Mouse (Mus musculus) liver, embryonic 12.5 days (tissue): Measurements from ENCODE around the gene Spata5. TPM values are rescaled to one million over a fixed set of nuclear protein-coding genes. Genes with fewer than 3 reads are reported as not detected.

Experiments
- ATAC-seq: fragments of 200-750 bp; cut with Nextera tagmentation; 2 replicates; pipeline ENCODE4 v1.8.0; 2017; ENCODE audit warnings: moderate number of reproducible peaks, mild to moderate bottlenecking, moderate library complexity
- H3K27ac ChIP-seq: fragments of 300-500 bp; sonication (generic); 2 replicates; pipeline ENCODE4 v1.5.1; 2016; ENCODE audit warnings: mild to moderate bottlenecking
- H3K27me3 ChIP-seq: fragments of 300-500 bp; sonication (generic); replicated peaks from 2 replicates; pipeline ENCODE4 v1.6.1; 2016; ENCODE audit warnings: mild to moderate bottlenecking, moderate library complexity
- H3K36me3 ChIP-seq: fragments of 300-500 bp; sonication (generic); 2 replicates; pipeline ENCODE4 v1.6.1; 2016; ENCODE audit warnings: mild to moderate bottlenecking, moderate library complexity
- H3K4me1 ChIP-seq: fragments of 300-500 bp; sonication (generic); 2 replicates; pipeline ENCODE4 v1.6.1; 2016
- H3K4me2 ChIP-seq: fragments of 300-500 bp; sonication (generic); 2 replicates; pipeline ENCODE4 v1.6.1; 2016; ENCODE audit warnings: mild to moderate bottlenecking, moderate library complexity
- H3K4me3 ChIP-seq: fragments of 300-500 bp; sonication (generic); 2 replicates; pipeline ENCODE4 v1.5.1; 2016; ENCODE audit warnings: mild to moderate bottlenecking, moderate library complexity
- H3K9ac ChIP-seq: fragments of 300-500 bp; sonication (generic); 2 replicates; pipeline ENCODE4 v1.6.1; 2016; ENCODE audit warnings: mild to moderate bottlenecking, moderate library complexity
- H3K9me3 ChIP-seq: fragments of 300-500 bp; sonication (generic); replicated peaks from 2 replicates; pipeline ENCODE4 v1.6.1; 2016; ENCODE audit warnings: mild to moderate bottlenecking, moderate library complexity
- WGBS: fragments of 180-500 bp; shearing (Covaris S2); methylation state at CpG from one replicate; pipeline ENCODE4 v1.1.7; 2016; ENCODE audit not compliant: insufficient replicate concordance; 5-methylcytosine and 5-hydroxymethylcytosine counted together
- polyA plus RNA-seq: library from polyadenylated mRNA; unstranded; fragments of >200 nt; fragmentation: Nextera tagmentation; extraction: Ambion mirVana; gene quantifications from 2 replicates; pipeline ENCODE4 v1.2.1, GENCODE M21; 2016

Spata5 gene
- polyA plus RNA-seq, 1 experiment from 2014 or later = 38.8 TPM

- Histone ChIP-seq H3K27me3 (no peaks in the 10 kb centered on the region), H3K9me3 (no peaks in the 10 kb centered on the region), H3K4me2 (peak overlapping the region; percentile 18), H3K4me3 (no peak overlapping the region), H3K4me1 (peaks cover 91% of the 10 kb centered on the region), H3K9ac (peak overlapping the region; percentile 69), H3K27ac (peak overlapping the region; percentile 97), H3K36me3 (no peaks in the 10 kb centered on the region; the same call in 1 of the 2 replicates)
- WGBS = 15% methylated on average over 4 of the region's 4 CpGs
- ATAC-seq = peak; percentile 78
These were observed 138.2 kb downstream of the Spata5 start for GRCm38 (mm10) chr3:37557741-37558479.

GRCm38 (mm10) chr3:37559339-37559738, 139.6 kb downstream of the Spata5 start:
- peaks cover 91% of the 10 kb centered on the region for H3K4me1 ChIP-seq
- WGBS = 15% methylated on average over 2 of the region's 2 CpGs
- H3K36me3 ChIP-seq = no peaks in the 10 kb centered on the region; the same call in 1 of the 2 replicates
- no peaks in the 10 kb centered on the region for H3K9me3 ChIP-seq
- peak; percentile 90 for ATAC-seq
- H3K9ac ChIP-seq = peak overlapping the region; percentile 64
- no peak overlapping the region for H3K4me3 ChIP-seq
- H3K27me3 ChIP-seq = no peaks in the 10 kb centered on the region
- H3K4me2 ChIP-seq = peak overlapping the region; percentile 54
- peak overlapping the region; percentile 97 for H3K27ac ChIP-seq

GRCm38 (mm10) chr3:37561466-37561865, 141.8 kb downstream of the Spata5 start:
- Histone ChIP-seq H3K36me3 (no peaks in the 10 kb centered on the region; the same call in 1 of the 2 replicates), H3K27me3 (no peaks in the 10 kb centered on the region), H3K9ac (peak overlapping the region; percentile 40), H3K9me3 (no peaks in the 10 kb centered on the region), H3K4me3 (no peak overlapping the region), H3K4me2 (no peak overlapping the region), H3K4me1 (peaks cover 87% of the 10 kb centered on the region), H3K27ac (peak overlapping the region; percentile 72)
- ATAC-seq = no peak
- 81% methylated on average over 3 of the region's 3 CpGs for WGBS

GRCm38 (mm10) chr3:37566097-37566496, 146.4 kb downstream of the Spata5 start:
- H3K27ac ChIP-seq = peak overlapping the region; percentile 69
- H3K27me3 ChIP-seq = no peaks in the 10 kb centered on the region
- peak overlapping the region; percentile 37; the same call in 1 of the 2 replicates for H3K9ac ChIP-seq
- H3K9me3 ChIP-seq = no peaks in the 10 kb centered on the region
- H3K4me3 ChIP-seq = no peak overlapping the region
- peaks cover 12% of the 10 kb centered on the region; the same call in 1 of the 2 replicates for H3K36me3 ChIP-seq
- peak overlapping the region; percentile 31; the same call in 1 of the 2 replicates for H3K4me2 ChIP-seq
- 63% methylated on average over 6 of the region's 6 CpGs for WGBS
- H3K4me1 ChIP-seq = peaks cover 83% of the 10 kb centered on the region
- peak; percentile 52; the same call in 1 of the 2 replicates for ATAC-seq

- ATAC-seq = peak; percentile 50
- Histone ChIP-seq H3K9me3 (no peaks in the 10 kb centered on the region), H3K4me2 (no peak overlapping the region), H3K9ac (no peak overlapping the region; the same call in 1 of the 2 replicates), H3K27me3 (no peaks in the 10 kb centered on the region), H3K36me3 (peaks cover 12% of the 10 kb centered on the region; the same call in 1 of the 2 replicates), H3K27ac (peak overlapping the region; percentile 79), H3K4me1 (peaks cover 84% of the 10 kb centered on the region), H3K4me3 (no peak overlapping the region)
- 81% methylated on average over 1 of the region's 1 CpGs for WGBS
These were observed 147.8 kb downstream of the Spata5 start for GRCm38 (mm10) chr3:37567505-37567904.

- Histone ChIP-seq H3K4me3 (no peak overlapping the region), H3K36me3 (peaks cover 13% of the 10 kb centered on the region; the same call in 1 of the 2 replicates), H3K4me1 (peaks cover 85% of the 10 kb centered on the region), H3K9ac (peak overlapping the region; percentile 35; the same call in 1 of the 2 replicates), H3K9me3 (no peaks in the 10 kb centered on the region), H3K27ac (peak overlapping the region; percentile 74), H3K27me3 (no peaks in the 10 kb centered on the region), H3K4me2 (peak overlapping the region; percentile 41)
- ATAC-seq = peak; percentile 77
- 62% methylated on average over 1 of the region's 1 CpGs for WGBS
These were observed 149.1 kb downstream of the Spata5 start for GRCm38 (mm10) chr3:37568780-37569179.

- H3K36me3 ChIP-seq = peaks cover 22% of the 10 kb centered on the region
- H3K4me2 ChIP-seq = no peak overlapping the region
- no peaks in the 10 kb centered on the region for H3K9me3 ChIP-seq
- H3K9ac ChIP-seq = no peak overlapping the region
- H3K4me3 ChIP-seq = no peak overlapping the region
- H3K4me1 ChIP-seq = peaks cover 84% of the 10 kb centered on the region
- 87% methylated on average over 22 of the region's 22 CpGs for WGBS
- H3K27ac ChIP-seq = peak overlapping the region; percentile 42; the same call in 1 of the 2 replicates
- ATAC-seq = no peak
- no peaks in the 10 kb centered on the region for H3K27me3 ChIP-seq
These were observed 150.2 kb downstream of the Spata5 start for GRCm38 (mm10) chr3:37569661-37570566.

GRCm38 (mm10) chr3:37571633-37572032, 151.9 kb downstream of the Spata5 start:
- no peaks in the 10 kb centered on the region for H3K9me3 ChIP-seq
- H3K36me3 ChIP-seq = peaks cover 25% of the 10 kb centered on the region
- H3K4me3 ChIP-seq = no peak overlapping the region
- WGBS = 69% methylated on average over 4 of the region's 4 CpGs
- no peak for ATAC-seq
- no peaks in the 10 kb centered on the region for H3K27me3 ChIP-seq
- peak overlapping the region; percentile 48; the same call in 1 of the 2 replicates for H3K27ac ChIP-seq
- H3K4me1 ChIP-seq = peaks cover 80% of the 10 kb centered on the region
- H3K4me2 ChIP-seq = no peak overlapping the region
- H3K9ac ChIP-seq = no peak overlapping the region

GRCm38 (mm10) chr3:37572066-37572465, 152.4 kb downstream of the Spata5 start:
- ATAC-seq = no peak
- Histone ChIP-seq H3K9me3 (no peaks in the 10 kb centered on the region), H3K4me1 (peaks cover 80% of the 10 kb centered on the region), H3K4me2 (no peak overlapping the region), H3K36me3 (peaks cover 25% of the 10 kb centered on the region), H3K27me3 (no peaks in the 10 kb centered on the region), H3K27ac (peak overlapping the region; percentile 48), H3K4me3 (no peak overlapping the region), H3K9ac (no peak overlapping the region)
- WGBS = 83% methylated on average over 6 of the region's 6 CpGs

GRCm38 (mm10) chr3:37576840-37577239, 157.1 kb downstream of the Spata5 start:
- Histone ChIP-seq H3K36me3 (peaks cover 34% of the 10 kb centered on the region), H3K9me3 (no peaks in the 10 kb centered on the region), H3K27me3 (no peaks in the 10 kb centered on the region), H3K4me3 (no peak overlapping the region), H3K9ac (peak overlapping the region; percentile 35), H3K4me2 (peak overlapping the region; percentile 15; the same call in 1 of the 2 replicates), H3K27ac (peak overlapping the region; percentile 45), H3K4me1 (peaks cover 55% of the 10 kb centered on the region)
- ATAC-seq = peak; percentile 81
- 56% methylated on average over 6 of the region's 6 CpGs for WGBS

- Histone ChIP-seq H3K4me3 (no peak overlapping the region), H3K9me3 (no peaks in the 10 kb centered on the region), H3K27ac (peak overlapping the region; percentile 45; the same call in 1 of the 2 replicates), H3K4me1 (peaks cover 46% of the 10 kb centered on the region), H3K27me3 (no peaks in the 10 kb centered on the region), H3K36me3 (peaks cover 34% of the 10 kb centered on the region), H3K9ac (no peak overlapping the region), H3K4me2 (no peak overlapping the region)
- WGBS = 82% methylated on average over 3 of the region's 3 CpGs
- ATAC-seq = no peak
These were observed 158.0 kb downstream of the Spata5 start for GRCm38 (mm10) chr3:37577706-37578105.
